Mouse (Mus musculus) neural tube, embryonic 11.5 days (tissue): ENCODE results near the gene Kptn. TPM values are rescaled to one million over a fixed set of nuclear protein-coding genes. Genes with fewer than 3 reads are reported as not detected.

ENCODE experiments used
- ATAC-seq: fragments of 200-750 bp; cut with Nextera tagmentation; 2 replicates; pipeline ENCODE4 v1.8.0; 2017; ENCODE audit warnings: moderate number of reproducible peaks, mild to moderate bottlenecking, moderate TSS enrichment, moderate library complexity; ENCODE audit not compliant: insufficient read depth, low FRiP score, low TSS enrichment
- DNase-seq: peaks from one replicate; pipeline ENCODE4 v3.0.0-alpha.2; 2015; ENCODE audit warnings: low spot score
- H3K27ac ChIP-seq: fragments of 300-500 bp; sonication (generic); 2 replicates; pipeline ENCODE4 v1.5.1; 2014; ENCODE audit warnings: low read depth, mild to moderate bottlenecking, low read length
- H3K27me3 ChIP-seq: fragments of 300-500 bp; sonication (generic); 2 replicates; pipeline ENCODE4 v1.6.1; 2014; ENCODE audit warnings: mild to moderate bottlenecking, low read length, mixed read lengths; ENCODE audit not compliant: control insufficient read depth, insufficient read depth
- H3K36me3 ChIP-seq: fragments of 300-500 bp; sonication (generic); 2 replicates; pipeline ENCODE4 v1.6.1; 2014; ENCODE audit warnings: mild to moderate bottlenecking, low read length, moderate library complexity, mixed read lengths; ENCODE audit not compliant: control insufficient read depth, insufficient read depth
- H3K4me1 ChIP-seq: fragments of 300-500 bp; sonication (generic); 2 replicates; pipeline ENCODE4 v1.6.1; 2014; ENCODE audit warnings: low read length, mixed read lengths; ENCODE audit not compliant: control insufficient read depth, insufficient read depth
- H3K4me2 ChIP-seq: fragments of 300-500 bp; sonication (generic); 2 replicates; pipeline ENCODE4 v1.6.1; 2014; ENCODE audit warnings: low read depth, mild to moderate bottlenecking, moderate library complexity
- H3K4me3 ChIP-seq: fragments of 300-500 bp; sonication (generic); 2 replicates; pipeline ENCODE4 v1.5.1; 2014; ENCODE audit warnings: low read depth, low read length
- H3K9ac ChIP-seq: fragments of 300-500 bp; sonication (generic); 2 replicates; pipeline ENCODE4 v1.6.1; 2014; ENCODE audit warnings: mild to moderate bottlenecking, low read length
- H3K9me3 ChIP-seq: fragments of 300-500 bp; sonication (generic); 2 replicates; pipeline ENCODE4 v1.6.1; 2016; ENCODE audit warnings: low read length; ENCODE audit not compliant: control insufficient read depth
- WGBS: fragments of 180-500 bp; shearing (Covaris S2); extraction: QIAGEN DNeasy Blood & Tissue Kit; methylation state at CpG from one replicate; pipeline ENCODE4 v1.1.7; 2014; 5-methylcytosine and 5-hydroxymethylcytosine counted together
- polyA plus RNA-seq: library from polyadenylated mRNA; unstranded; fragments of >200 nt; fragmentation: Nextera tagmentation; extraction: Ambion mirVana; gene quantifications from 2 replicates; pipeline ENCODE4 v1.2.1, GENCODE M21; 2014

Kptn gene
- polyA plus RNA-seq, 1 experiment from 2014 or later: 22.8 TPM

DNA sequence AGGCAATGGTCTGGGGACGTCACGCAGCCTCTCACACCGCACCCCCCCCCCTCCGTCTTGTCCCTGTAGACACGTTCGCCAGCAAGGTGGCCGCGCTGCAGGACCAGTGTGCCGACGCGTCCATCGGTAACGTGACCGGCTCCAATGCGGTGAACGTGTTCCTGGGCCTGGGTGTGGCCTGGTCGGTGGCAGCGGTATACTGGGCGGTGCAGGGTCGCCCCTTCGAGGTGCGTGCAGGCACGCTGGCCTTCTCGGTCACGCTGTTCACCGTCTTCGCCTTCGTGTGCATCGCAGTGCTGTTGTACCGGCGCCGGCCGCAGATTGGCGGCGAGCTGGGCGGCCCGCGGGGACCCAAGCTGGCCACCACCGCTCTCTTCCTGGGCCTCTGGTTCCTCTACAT, 39.0 kb downstream of the Kptn start:
- H3K27ac ChIP-seq: no peak overlapping the region
- H3K4me3 ChIP-seq: no peak overlapping the region
- H3K4me1 ChIP-seq: no peaks in the 10 kb centered on the region
- H3K4me2 ChIP-seq: peak overlapping the region; percentile 21; the same call in 1 of the 2 replicates
- ATAC-seq: no peak
- peak; percentile 30 for DNase-seq
- H3K9me3 ChIP-seq: no peaks in the 10 kb centered on the region
- peaks cover 4% of the 10 kb centered on the region; the same call in 1 of the 2 replicates for H3K36me3 ChIP-seq
- peaks cover 6% of the 10 kb centered on the region for H3K27me3 ChIP-seq
- H3K9ac ChIP-seq: no peak overlapping the region
- WGBS: 5% methylated on average over 39 of the region's 39 CpGs

DNA sequence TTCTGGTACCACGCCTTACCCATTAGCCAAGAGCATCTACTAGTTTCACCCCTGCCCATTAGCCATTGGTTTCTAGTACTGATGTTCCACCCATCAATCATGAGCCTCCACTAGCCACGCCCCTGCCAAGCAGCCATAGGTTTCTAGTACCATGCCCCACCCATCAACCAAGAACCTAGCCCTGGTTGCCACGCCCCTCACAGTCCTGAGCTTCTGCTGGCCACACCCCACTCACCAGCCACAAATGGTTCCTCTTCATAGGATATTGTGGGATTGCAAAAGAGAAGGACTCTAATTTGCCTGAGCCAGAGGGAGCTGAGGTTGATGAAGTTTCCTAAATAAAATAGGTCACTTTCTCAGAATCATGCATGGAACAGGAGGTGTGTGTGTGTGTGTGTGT, 41.0 kb downstream of the Kptn start:
- H3K27me3 ChIP-seq: peaks cover 6% of the 10 kb centered on the region
- no peak overlapping the region for H3K27ac ChIP-seq
- DNase-seq: no peak
- 69% methylated on average over 3 of the region's 3 CpGs for WGBS
- H3K4me2 ChIP-seq: no peak overlapping the region
- no peak for ATAC-seq
- peaks cover 4% of the 10 kb centered on the region; the same call in 1 of the 2 replicates for H3K36me3 ChIP-seq
- H3K4me1 ChIP-seq: no peaks in the 10 kb centered on the region
- no peaks in the 10 kb centered on the region for H3K9me3 ChIP-seq
- H3K9ac ChIP-seq: no peak overlapping the region
- no peak overlapping the region for H3K4me3 ChIP-seq

DNA sequence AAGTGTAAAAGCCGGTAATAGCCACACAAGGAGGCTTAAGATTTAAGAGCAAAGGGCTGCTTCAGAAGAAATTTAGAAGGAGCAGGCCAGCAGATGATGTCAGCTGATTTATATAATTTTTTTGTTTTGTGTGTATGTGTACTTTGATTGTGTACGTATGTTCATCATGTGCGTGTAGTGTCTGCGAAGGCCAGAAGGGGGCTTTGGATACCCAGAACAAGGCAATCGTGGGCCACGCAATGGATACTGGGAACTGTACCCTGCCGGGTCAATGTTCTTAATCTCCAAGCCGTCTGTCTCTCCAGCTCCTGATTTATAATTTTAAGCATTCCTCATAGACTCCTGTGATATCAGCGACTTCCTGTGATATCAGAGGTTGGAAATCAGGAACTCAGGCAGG, 41.6 kb downstream of the Kptn start:
- H3K9me3 ChIP-seq: no peaks in the 10 kb centered on the region
- peaks cover 4% of the 10 kb centered on the region; the same call in 1 of the 2 replicates for H3K36me3 ChIP-seq
- no peak for ATAC-seq

DNA sequence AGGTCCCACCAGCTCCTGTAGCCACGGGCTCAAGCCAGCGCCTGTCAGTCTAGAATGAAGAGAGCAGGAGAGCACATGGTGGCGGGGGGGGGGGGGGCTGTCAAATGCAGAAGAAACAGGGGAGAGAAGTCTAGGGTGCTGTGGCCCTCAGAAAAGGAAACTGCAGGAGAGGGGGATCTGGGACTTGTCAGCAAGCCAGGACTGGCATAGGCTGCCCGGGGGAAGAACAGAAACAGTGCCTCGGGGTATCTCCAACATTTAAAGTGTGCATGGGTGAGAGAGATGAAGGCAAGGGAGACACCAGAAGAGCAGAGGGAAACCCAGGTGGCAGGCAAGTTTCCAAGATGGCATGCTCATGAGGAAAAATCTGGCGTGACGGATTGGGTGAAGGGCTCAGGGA, 42.3 kb downstream of the Kptn start:
- no peak overlapping the region for H3K4me2 ChIP-seq
- no peak for ATAC-seq
- H3K27me3 ChIP-seq: peaks cover 6% of the 10 kb centered on the region
- H3K9me3 ChIP-seq: no peaks in the 10 kb centered on the region
- no peak overlapping the region for H3K9ac ChIP-seq
- H3K27ac ChIP-seq: no peak overlapping the region
- peaks cover 4% of the 10 kb centered on the region; the same call in 1 of the 2 replicates for H3K36me3 ChIP-seq
- DNase-seq: no peak
- no peak overlapping the region for H3K4me3 ChIP-seq
- WGBS: 86% methylated on average over 7 of the region's 7 CpGs
- H3K4me1 ChIP-seq: no peaks in the 10 kb centered on the region

More for the DNA sequence above, 41.6 kb downstream of the Kptn start:
- no peak overlapping the region for H3K9ac ChIP-seq
- no peak overlapping the region for H3K4me3 ChIP-seq
- WGBS: 95% methylated on average over 9 of the region's 9 CpGs
- H3K27me3 ChIP-seq: peaks cover 6% of the 10 kb centered on the region
- H3K4me2 ChIP-seq: no peak overlapping the region
- no peaks in the 10 kb centered on the region for H3K4me1 ChIP-seq
- DNase-seq: no peak
- no peak overlapping the region for H3K27ac ChIP-seq

DNA sequence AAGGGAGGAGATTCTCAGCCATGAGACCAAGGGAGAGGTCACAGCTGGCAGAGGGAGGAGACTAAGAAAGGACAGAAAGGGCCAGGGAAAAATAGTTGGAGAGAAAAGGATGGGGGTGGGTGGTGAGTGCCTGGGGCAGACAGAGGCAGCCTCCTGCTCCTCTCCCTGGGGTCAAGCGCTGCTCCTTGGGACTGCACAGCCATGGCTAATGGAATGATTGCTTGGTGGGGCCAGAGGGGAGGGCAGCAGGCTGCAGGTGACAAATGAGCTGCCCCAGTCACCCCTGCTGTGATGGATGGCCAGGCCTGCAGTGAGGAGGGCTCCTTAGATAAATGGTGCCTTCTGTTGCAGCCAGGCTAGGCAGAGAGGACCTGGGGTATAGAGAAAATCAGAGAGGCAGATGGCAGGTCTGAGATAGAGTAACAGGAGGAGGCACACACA, 52.5 kb downstream of the Kptn start:
- no peak overlapping the region for H3K4me2 ChIP-seq
- no peaks in the 10 kb centered on the region for H3K36me3 ChIP-seq
- H3K4me1 ChIP-seq: peaks cover 32% of the 10 kb centered on the region
- no peak overlapping the region; the same call in none of the 2 replicates for H3K9ac ChIP-seq
- no peak overlapping the region for H3K4me3 ChIP-seq
- no CpG with 5 or more reads among the region's 1 CpGs for WGBS
- ATAC-seq: peak; percentile 81
- H3K9me3 ChIP-seq: 0 out of 2 replicates have a peak, but pooled peaks cover 5% of the 10 kb centered on the region
- DNase-seq: peak; percentile 90
- peak overlapping the region; percentile 89 for H3K27ac ChIP-seq
- H3K27me3 ChIP-seq: no peaks in the 10 kb centered on the region

DNA sequence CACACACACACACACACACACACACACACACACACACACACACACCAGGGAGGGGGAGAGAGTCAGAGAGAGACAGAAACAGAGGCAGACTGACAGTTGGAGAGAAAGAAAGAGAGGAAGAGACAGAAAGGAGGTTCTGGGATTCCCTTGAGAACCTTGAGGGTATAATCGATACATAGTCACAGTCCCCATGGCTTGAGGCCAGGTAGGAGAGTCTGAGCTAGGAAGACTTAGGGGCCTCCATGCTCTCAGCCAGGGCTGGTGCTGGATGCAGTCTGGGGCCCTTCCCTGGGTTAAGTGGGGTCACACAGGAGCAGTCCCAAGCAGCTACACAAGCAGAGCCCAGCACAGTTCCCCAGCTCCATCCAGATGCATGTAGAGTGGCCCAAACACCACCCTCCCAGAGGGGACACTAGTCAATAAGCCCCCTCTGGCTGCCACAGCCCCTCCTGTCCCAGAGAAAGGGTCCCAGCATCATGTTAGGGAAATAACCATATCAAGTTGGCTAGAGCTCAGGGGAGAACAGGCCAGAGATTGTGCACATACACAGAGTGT, 53.0 kb downstream of the Kptn start:
- peak; percentile 27; the same call in 1 of the 2 replicates for ATAC-seq
- Histone ChIP-seq H3K4me2 (peak overlapping the region; percentile 78; the same call in 1 of the 2 replicates), H3K36me3 (no peaks in the 10 kb centered on the region), H3K4me1 (peaks cover 32% of the 10 kb centered on the region), H3K9me3 (0 out of 2 replicates have a peak, but pooled peaks cover 5% of the 10 kb centered on the region), H3K9ac (peak overlapping the region; percentile 14), H3K4me3 (no peak overlapping the region), H3K27me3 (no peaks in the 10 kb centered on the region), H3K27ac (peak overlapping the region; percentile 89)
- WGBS: 22% methylated on average over 1 of the region's 1 CpGs
- DNase-seq: no peak

DNA sequence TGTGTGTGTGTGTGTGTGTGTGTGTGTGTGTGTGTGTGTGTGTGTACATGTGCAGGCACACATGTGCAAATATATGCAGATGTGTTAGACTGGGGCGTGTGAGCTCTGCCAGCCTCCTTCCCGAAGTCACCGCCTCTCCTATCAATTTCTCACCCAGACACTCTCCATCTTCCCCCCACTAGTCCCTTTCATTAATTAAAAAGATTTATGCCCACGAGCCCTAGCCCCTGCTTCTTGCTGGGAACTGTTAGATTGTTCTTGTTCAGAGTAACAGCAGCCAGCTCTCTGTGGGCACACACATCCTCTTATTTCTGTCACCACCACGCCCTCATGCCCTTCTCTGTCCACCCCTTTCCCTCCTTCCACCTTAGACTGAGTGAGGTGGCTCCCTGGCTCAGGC, 53.5 kb downstream of the Kptn start:
- H3K27me3 ChIP-seq: no peaks in the 10 kb centered on the region
- H3K36me3 ChIP-seq: no peaks in the 10 kb centered on the region; the same call in 1 of the 2 replicates
- H3K9ac ChIP-seq: peak overlapping the region; percentile 41
- 0 out of 2 replicates have a peak, but pooled peaks cover 2% of the 10 kb centered on the region for H3K9me3 ChIP-seq
- peak; percentile 13 for ATAC-seq
- WGBS: 7% methylated on average over 5 of the region's 5 CpGs
- peak; percentile 49 for DNase-seq
- H3K4me3 ChIP-seq: no peak overlapping the region
- H3K4me2 ChIP-seq: peak overlapping the region; percentile 78
- H3K27ac ChIP-seq: peak overlapping the region; percentile 89
- H3K4me1 ChIP-seq: peaks cover 32% of the 10 kb centered on the region

DNA sequence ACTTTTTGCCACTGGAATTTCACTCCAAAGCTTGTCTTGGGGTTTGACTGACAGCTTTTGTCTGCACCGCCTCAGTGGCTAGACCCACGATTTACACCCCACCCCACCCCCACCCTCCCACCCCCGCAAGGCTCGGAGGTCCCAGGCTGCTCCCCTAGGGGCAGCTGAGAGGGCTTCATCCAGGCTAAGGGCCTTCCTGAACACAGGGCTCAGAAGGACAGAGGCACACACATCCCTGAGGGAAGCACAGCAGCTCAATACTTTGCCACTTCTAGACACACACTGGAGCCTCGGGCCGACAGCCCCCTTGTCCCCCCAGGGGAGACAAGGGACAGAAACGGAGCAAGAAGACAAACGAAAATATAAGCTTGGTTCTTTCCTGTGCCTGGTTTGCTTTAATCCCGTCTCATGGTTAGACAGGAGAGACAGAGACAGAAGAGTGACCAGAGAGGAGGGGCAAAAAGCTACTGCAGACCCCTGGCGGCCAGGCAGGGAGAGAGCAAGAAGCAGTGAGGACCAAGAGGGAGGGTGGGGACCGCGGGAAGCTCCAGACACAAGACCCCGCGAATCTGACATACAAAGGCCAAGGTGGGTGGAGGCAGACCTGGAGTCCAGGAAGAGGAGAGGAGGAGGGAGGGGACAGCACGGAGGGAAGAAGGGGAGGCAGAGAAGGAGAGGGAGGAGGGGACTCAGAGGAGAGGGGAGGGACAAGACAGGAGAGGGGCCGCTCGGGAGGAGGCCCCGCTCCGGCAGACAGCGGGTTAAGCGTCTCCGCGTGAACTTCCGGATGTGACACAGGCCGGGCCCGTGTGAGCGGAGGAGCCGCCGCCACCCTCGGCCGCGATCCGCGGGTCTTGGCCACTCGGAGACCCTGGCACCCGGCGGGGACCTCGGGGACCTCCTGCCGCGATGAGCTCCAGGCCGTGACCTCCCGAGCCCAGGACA, 55.2 kb downstream of the Kptn start, which contains the start of gene Meis3:
Meis3 (plus strand) TSS at position 494 of the 945 bp plus-strand sequence.
- H3K4me1 ChIP-seq: peaks cover 32% of the 10 kb centered on the region
- DNase-seq (peak; percentile 84), ATAC-seq (peak; percentile 70)
- H3K27ac ChIP-seq: peak within 1 kb of the TSS; percentile 89
- H3K9ac ChIP-seq: peak within 1 kb of the TSS; percentile 89
- peak within 1 kb of the TSS; percentile 75 for H3K4me3 ChIP-seq
- H3K27me3 ChIP-seq: no peaks in the 10 kb centered on the region
- H3K36me3 ChIP-seq: peaks cover 10% of the 10 kb centered on the region
- 0 out of 2 replicates have a peak, but pooled peaks cover 2% of the 10 kb centered on the region for H3K9me3 ChIP-seq
- WGBS: under 1% methylated on average over 35 of the region's 42 CpGs
- peak within 1 kb of the TSS; percentile 78 for H3K4me2 ChIP-seq
